Mouse (Mus musculus): ENCODE data around the gene Il20.

Gene Il20

GRCm38 (mm10) chr1:130911401-130912010, at the start of gene Il20:
Il20 (minus strand) TSS chr1:130911451.
- no peak for DNase-seq (ENCODE audit: low read depth)

GRCm38 (mm10) chr1:130946920-130947319, 35.7 kb upstream of the Il20 start:
- no peak for DNase-seq (ENCODE audit: low read depth)

- no peak for DNase-seq (ENCODE audit: low read depth)
Observed at GRCm38 (mm10) chr1:130941801-130942200, 30.6 kb upstream of the Il20 start.

GRCm38 (mm10) chr1:130940065-130940687, 28.9 kb upstream of the Il20 start, which contains the start of gene Il19:
Il19 (minus strand) TSS chr1:130940115.
- DNase-seq (ENCODE audit: low read depth) = no peak

GRCm38 (mm10) chr1:130938192-130938591, 26.9 kb upstream of the Il20 start:
- DNase-seq (ENCODE audit: low read depth) = no peak

GRCm38 (mm10) chr1:130937170-130937569, 25.9 kb upstream of the Il20 start:
- DNase-seq (ENCODE audit: low read depth) = no peak

GRCm38 (mm10) chr1:130936351-130936750, 25.1 kb upstream of the Il20 start:
- no peak for DNase-seq (ENCODE audit: low read depth)

GRCm38 (mm10) chr1:130926484-130926883, 15.2 kb upstream of the Il20 start:
- DNase-seq (ENCODE audit: low read depth) = no peak

GRCm38 (mm10) chr1:130918323-130918980, 7.2 kb upstream of the Il20 start:
- DNase-seq (ENCODE audit: low read depth) = no peak

- DNase-seq (ENCODE audit: low read depth) = peak; percentile 3
Observed at GRCm38 (mm10) chr1:130902505-130902904, 8.7 kb downstream of the Il20 start.

- no peak for DNase-seq (ENCODE audit: low read depth)
Observed at GRCm38 (mm10) chr1:130894468-130894867, 16.8 kb downstream of the Il20 start.

- no peak for DNase-seq (ENCODE audit: low read depth)
Observed at GRCm38 (mm10) chr1:130893329-130894040, 17.8 kb downstream of the Il20 start.

- DNase-seq (ENCODE audit: low read depth) = no peak
Observed at GRCm38 (mm10) chr1:130892446-130892845, 18.8 kb downstream of the Il20 start.

GRCm38 (mm10) chr1:130887354-130887753, 23.9 kb downstream of the Il20 start, which contains the start of gene Il24:
Il24 (minus strand) TSS chr1:130887454.
- no peak for DNase-seq (ENCODE audit: low read depth)

GRCm38 (mm10) chr1:130883146-130883545, 28.1 kb downstream of the Il20 start:
- DNase-seq (ENCODE audit: low read depth) = no peak

- DNase-seq (ENCODE audit: low read depth) = no peak
Observed at GRCm38 (mm10) chr1:130879927-130880326, 31.3 kb downstream of the Il20 start.

GRCm38 (mm10) chr1:130877889-130878614, 33.2 kb downstream of the Il20 start:
- no peak for DNase-seq (ENCODE audit: low read depth)

GRCm38 (mm10) chr1:130876931-130877509, 34.2 kb downstream of the Il20 start:
- DNase-seq (ENCODE audit: low read depth) = peak; percentile 25

GRCm38 (mm10) chr1:130875910-130876309, 35.3 kb downstream of the Il20 start:
- DNase-seq (ENCODE audit: low read depth) = no peak

- DNase-seq (ENCODE audit: low read depth) = peak; percentile 22
Observed at GRCm38 (mm10) chr1:130875139-130875538, 36.1 kb downstream of the Il20 start.

- DNase-seq (ENCODE audit: low read depth) = no peak
Observed at GRCm38 (mm10) chr1:130872912-130873311, 38.3 kb downstream of the Il20 start.
